Mouse (Mus musculus) neural tube, postnatal 0 days (tissue): ENCODE data around the gene Serpina1d. TPM values are rescaled to one million over a fixed set of nuclear protein-coding genes. Genes with fewer than 3 reads are reported as not detected.

Experiments used
- polyA plus RNA-seq: library from polyadenylated mRNA; unstranded; fragments of >200 nt; fragmentation: Nextera tagmentation; extraction: Ambion mirVana; gene quantifications from 2 replicates; pipeline ENCODE4 v1.2.1, GENCODE M21; 2015

The Serpina1d gene
- 0.12 and 0.41 TPM in 2 replicates for polyA plus RNA-seq

DNA sequence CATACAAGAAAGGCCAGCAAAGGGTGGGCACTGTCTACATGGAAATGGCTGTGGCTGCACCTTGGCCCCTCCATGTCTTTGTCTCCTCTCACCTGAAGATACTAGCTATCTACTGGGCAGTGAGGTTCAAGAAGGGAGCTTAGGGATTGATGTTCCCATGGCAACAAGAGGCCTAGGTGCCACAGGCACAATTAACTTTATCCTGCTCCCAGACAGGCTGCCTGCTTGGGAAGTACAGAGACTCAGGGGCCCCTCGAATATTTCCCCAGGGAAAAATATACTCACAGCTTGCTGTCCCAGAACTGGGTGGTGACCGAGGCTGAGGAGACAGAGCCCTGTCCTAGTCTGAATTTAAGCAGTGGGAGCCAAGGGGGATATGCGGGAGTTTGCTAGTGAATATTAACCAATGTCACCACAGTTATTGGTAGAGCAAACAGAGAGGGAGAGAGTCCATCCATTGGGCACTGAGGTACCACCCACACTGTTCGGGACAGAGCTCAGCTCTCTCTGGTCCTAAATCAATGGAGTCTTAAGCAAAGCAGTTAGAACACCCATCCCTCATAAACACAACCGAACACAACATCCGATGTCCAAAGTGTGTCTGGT is at the start of gene Serpina1d:
Gene Serpina1d (minus strand): TSS at position 347 of the 606 bp plus-strand sequence.

Other genes starting within 250 kb of the Serpina1d start
- 3.9 and 4.1 TPM in 2 replicates for gene Ppp4r4, start 241.3 kb downstream of the Serpina1d start, polyA plus RNA-seq
- gene Serpina10, start 142.1 kb downstream of the Serpina1d start, polyA plus RNA-seq, result 0.08 and 0.09 TPM in 2 replicates
- not detected in 2 replicates for gene Serpina6, start 116.4 kb downstream of the Serpina1d start, polyA plus RNA-seq
- gene Serpina16, start 97.5 kb downstream of the Serpina1d start, polyA plus RNA-seq, result not detected in 2 replicates
- not detected in 2 replicates for gene Serpina1f, start 78.1 kb downstream of the Serpina1d start, polyA plus RNA-seq
- 0.20 TPM in 1 of 2 replicates, not detected in the other for gene Serpina1b, start 56.8 kb upstream of the Serpina1d start, polyA plus RNA-seq
- gene Serpina1a, start 90.0 kb upstream of the Serpina1d start, polyA plus RNA-seq, result 0.41 TPM in 1 of 2 replicates, not detected in the other
- gene Serpina1c, start 131.3 kb upstream of the Serpina1d start, polyA plus RNA-seq, result not detected in 2 replicates
- 0.45 TPM in 2 replicates for gene Serpina1e, start 185.4 kb upstream of the Serpina1d start, polyA plus RNA-seq
- gene Serpina11, start 216.4 kb upstream of the Serpina1d start, polyA plus RNA-seq, result not detected in 2 replicates
- 0.13 and 0.17 TPM in 2 replicates for gene Serpina9, start 240.2 kb upstream of the Serpina1d start, polyA plus RNA-seq